Mouse (Mus musculus): ENCODE results near the gene Prrg2. TPM values are rescaled to one million over a fixed set of nuclear protein-coding genes. Genes with fewer than 3 reads are reported as not detected.

Prrg2 gene
- total RNA-seq, 4 experiments from 2014 or later: 16.4 to 20.5 (median 17.1) TPM

GRCm38 (mm10) chr7:45090251-45090977, 27.9 kb upstream of the Prrg2 start:
- DNase-seq: no peak

- no peak for DNase-seq
Measured at GRCm38 (mm10) chr7:45088597-45088996, 26.1 kb upstream of the Prrg2 start.

DNA sequence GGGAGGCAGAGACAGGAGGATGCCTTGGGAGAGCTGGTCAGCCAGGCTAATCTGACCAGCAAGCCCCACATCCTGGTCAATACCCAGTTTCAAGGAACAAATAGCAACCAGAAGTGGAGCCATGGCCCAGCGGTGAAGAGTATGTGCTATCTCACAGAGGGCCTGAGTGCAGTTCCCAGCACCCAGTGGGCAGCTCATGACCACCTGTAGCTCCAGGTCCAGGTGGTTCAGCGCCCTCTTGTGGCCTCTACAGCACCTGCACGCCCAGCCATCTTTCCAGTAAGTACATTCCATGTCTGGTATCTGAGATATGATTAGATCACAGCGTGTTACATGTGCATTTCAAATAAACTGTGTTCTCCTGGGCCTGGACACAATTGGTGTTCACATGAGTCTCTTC, 23.6 kb upstream of the Prrg2 start:
- DNase-seq: no peak

GRCm38 (mm10) chr7:45083300-45083890, 20.9 kb upstream of the Prrg2 start:
- DNase-seq: no peak

- DNase-seq: no peak
Measured at GRCm38 (mm10) chr7:45082401-45083299, 20.2 kb upstream of the Prrg2 start.

DNA sequence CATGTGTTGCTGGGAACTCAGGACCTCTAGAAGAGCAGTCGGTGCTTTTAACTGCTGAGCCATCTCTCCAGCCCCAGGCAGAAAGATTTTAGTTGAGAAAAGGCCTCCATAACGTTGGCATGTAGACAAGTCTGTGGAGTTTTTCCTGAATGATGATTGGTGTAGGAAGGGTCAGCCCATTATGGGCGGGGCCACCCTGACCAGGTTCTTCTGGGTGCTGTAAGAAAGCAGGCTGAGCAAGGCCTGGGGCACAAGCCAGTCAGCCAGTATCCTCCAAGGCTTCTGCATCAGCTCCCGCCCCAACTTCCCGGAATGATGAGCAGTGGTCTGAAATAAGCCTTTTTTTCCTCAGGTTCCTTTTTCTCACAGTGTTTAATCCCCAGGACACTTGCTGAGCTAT, 18.5 kb upstream of the Prrg2 start:
- DNase-seq: no peak

GRCm38 (mm10) chr7:45079856-45080255, 17.4 kb upstream of the Prrg2 start:
- peak; percentile 85 for DNase-seq

GRCm38 (mm10) chr7:45078513-45078912, 16.0 kb upstream of the Prrg2 start:
- DNase-seq: no peak

DNA sequence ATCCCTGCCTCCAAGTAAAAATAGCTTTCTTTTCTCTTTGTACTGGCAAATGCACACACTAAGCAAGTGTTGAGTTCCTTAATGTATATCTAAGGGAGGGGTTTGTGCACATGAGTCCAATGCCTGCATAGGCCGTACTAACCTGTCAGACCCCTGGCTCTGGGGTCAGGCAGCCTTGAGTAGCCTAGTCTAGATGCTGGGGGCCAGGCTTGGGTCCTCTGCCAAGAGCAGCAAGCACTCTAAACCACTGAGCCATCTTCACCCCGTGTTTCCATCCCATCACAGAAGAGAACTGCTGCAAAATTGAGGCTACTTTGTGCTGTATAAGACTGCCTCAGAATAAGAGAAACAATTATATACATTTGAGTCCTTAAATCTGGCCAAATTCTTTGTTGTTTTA, 15.4 kb upstream of the Prrg2 start:
- DNase-seq: no peak

DNA sequence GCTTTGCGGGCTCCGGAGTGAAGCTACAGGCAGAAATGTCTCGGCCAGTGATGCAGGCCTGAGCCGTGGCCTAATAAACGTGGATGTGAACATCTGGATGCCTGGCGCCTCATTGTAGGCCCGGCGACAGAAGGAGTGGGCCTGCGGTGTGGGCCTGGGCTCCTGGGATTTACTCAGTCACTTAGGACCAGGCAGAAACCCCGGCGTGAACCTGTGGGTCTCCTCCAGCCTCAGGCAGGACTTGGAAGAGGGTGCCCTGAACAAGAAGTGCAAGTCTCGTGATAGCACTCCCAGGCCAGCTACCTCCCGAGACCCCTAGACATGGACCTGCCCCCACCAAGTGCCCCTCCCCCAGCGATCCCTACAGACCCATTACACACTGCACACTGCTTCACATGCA, 14.8 kb upstream of the Prrg2 start:
- DNase-seq: no peak

DNA sequence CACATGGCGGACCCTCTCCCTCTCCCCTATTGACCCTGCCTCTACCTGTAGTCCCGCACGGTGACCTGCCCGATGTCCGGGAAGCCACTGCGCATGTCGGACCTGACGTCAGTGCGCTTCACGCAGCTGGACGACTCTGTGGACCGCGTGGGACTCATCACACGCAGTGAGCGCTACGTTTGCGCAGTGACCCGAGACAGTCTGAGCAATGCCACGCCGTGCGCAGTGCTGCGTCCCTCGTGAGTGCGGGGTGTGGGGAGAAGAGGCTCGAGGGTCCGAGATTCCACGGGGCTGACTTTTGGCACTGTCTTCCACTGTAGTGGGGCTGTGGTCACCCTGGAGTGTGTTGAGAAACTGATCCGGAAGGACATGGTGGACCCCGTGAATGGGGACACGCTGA, 14.0 kb upstream of the Prrg2 start:
- no peak for DNase-seq

DNA sequence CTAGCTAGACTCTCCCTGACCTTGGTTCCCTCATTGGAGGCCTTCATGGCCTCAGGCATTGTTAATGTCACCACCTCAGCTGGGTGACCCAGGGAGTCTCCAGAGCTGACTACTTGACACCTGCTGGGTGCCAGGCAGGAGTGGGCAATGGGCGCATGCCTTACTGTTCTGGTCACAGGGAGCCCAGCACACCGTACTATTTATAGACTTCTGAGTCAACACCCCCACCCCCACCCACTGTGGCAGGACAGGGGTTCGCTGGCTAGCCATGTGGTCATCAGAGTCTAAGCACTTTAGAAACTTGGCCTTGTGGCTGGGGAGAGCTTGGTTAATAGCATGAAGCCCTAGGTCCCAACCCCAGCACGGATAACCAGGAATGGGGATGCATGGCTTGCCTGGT, 12.9 kb upstream of the Prrg2 start:
- no peak for DNase-seq

DNA sequence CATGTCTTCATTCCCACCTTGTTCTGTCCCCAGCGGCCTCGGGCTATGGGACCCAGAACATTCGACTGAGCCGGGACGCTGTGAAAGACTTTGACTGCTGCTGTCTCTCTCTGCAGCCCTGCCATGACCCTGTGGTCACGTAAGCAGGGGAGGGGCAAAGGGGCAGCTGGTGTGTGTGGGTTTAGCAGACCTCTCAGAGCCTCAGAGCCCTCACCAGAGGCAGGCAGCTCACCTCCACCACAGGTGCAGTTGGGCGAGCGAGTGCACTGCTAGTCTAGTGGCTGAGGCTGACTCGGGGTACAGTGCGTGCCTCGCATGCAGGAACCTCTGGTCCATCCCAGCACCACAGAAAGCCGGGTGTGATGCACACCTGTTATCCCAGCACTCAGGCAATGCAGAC, 11.5 kb upstream of the Prrg2 start:
- DNase-seq: no peak

GRCm38 (mm10) chr7:45073171-45073707, 10.8 kb upstream of the Prrg2 start:
- no peak for DNase-seq

GRCm38 (mm10) chr7:45072230-45072629, 9.8 kb upstream of the Prrg2 start:
- no peak for DNase-seq

GRCm38 (mm10) chr7:45069671-45070070, 7.2 kb upstream of the Prrg2 start:
- DNase-seq: no peak

- DNase-seq: no peak
Measured at GRCm38 (mm10) chr7:45068000-45068318, 5.5 kb upstream of the Prrg2 start.

DNA sequence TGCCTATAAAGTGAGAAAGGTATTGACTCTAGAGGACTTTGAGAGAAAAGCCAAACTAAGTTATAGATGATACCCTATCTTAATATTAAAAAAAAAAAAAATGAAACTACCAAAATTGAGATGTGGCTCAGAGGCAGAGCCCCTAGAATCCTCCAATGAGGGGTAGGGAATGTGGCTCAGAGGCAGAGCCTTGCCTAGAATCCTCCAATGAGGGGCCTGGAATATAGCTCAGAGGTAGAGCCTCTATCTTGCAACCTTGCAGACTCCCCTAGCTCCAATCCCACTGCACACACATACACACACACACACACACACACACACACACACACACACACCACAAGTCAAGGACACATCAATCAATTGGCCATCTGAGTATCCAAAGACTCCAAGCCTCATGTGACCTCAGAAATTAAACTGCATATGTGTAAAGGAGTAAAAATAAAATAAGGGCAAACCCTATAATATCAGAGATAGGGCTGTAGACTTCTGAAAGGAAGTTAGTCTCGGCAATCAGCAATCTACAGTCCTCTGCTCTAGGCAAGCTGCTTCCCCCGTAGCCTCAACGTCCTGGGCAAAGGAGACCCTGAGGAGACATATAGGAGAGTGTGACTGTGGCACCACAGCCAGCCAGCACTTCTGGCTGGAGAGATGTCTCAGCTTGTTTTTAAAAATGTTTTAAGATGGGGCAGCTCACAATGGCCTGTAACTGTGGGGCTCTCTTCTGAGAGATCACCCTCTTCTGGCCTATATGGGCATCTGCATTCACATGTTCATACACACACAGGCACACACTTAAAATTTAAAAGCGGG, 4.9 kb upstream of the Prrg2 start:
- no peak for DNase-seq

DNA sequence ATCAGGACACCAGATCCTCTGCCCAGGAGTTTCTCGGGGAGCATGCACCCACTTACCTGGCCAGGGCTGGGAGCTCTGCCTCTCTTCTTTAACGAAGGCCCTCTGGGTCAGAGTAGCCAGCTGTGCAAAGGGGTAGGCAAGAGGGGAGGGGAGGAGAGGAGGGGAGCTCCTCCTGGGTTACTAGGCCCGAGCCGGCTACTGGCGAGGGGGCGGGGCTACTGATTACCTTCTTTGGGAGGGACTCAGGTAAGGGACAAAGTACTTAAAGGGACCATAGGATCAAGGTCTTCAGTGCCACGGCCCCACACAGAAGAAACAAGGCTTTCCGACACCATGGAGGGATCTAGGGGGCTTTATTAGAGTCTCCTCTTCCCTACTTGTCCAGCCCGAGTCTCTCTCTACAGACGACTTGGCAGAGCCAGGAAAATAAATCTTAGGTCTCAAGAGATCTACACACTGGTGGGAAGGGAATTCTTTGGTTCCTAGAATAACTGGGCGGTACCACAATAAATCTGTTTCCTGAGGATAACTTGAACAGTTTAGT, 873 bp downstream of the Prrg2 start:
- no peak for DNase-seq

- DNase-seq: no peak
Measured at GRCm38 (mm10) chr7:45060632-45061122, 1.8 kb downstream of the Prrg2 start.

GRCm38 (mm10) chr7:45058607-45059571, 3.6 kb downstream of the Prrg2 start:
- DNase-seq: no peak
